ENCODE assay signal across 16 mouse cellular contexts in the genomic region with DNA sequence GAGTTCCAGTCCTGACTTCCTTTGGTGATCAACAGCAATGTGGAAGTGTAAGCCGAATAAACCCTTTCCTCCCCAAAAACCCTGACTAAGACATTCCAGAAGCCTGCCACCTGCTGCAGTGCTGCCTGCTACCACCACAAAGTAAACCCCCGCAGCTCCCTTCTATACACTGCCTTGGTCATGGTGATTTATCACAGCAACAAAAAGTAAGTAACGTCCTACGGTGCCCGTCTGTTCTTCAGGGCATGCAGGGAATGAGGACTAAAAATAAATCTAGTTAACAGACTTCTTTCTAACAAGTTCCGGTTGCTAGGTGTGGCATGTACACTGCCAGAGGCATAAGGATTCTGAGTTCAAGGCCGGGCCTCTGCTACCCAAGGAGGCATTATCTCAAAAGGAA. TPM values are rescaled to one million over a fixed set of nuclear protein-coding genes. Genes with fewer than 3 reads are reported as not detected.
DNase-seq lines count a peak whose midpoint lies in the region; ATAC-seq lines count a peak whose summit lies in the region.
"Had no signal": no experiment of that assay in that cellular context is flagged by ENCODE, and none has a peak within 500 bp of the region (broad histone marks: within the 10 kb centered on the region; RNA-seq: fewer than 3 reads in every experiment).

No protein-coding gene starts in this region.

- ATAC-seq in frontal cortex, adult (ENCODE audit: low TSS enrichment) = peak; percentile 60
- no peak for ATAC-seq in inflammation-experienced regulatory T-cells, adult 6 months
- ATAC-seq: forebrain, embryonic 16.5 days; liver, postnatal 0 days; midbrain, embryonic 15.5 days had no signal

- no peak for DNase-seq in frontal cortex, postnatal 25 days (ENCODE audit: low spot score in 2 of 2)
- DNase-seq in left cerebral cortex, postnatal 36 days (ENCODE audit: low spot score in 2 of 2) = peak; percentile 34 to 38
- DNase-seq in left cerebral cortex, adult 11 months (ENCODE audit: low spot score) = no peak
- DNase-seq in ES-CJ7 (ENCODE audit: low read depth, low spot score) = peak; percentile 37
- DNase-seq in frontal cortex, postnatal 36 days (ENCODE audit: low spot score in 2 of 2) = peak; percentile 30 to 57
- DNase-seq in adrenal gland, postnatal 36 days = no peak
- DNase-seq: cerebellum, adult 11 months; cerebellum, postnatal 10 days; kidney, adult 8-10 months; kidney, postnatal 14 days; liver, postnatal 0 days; lung, postnatal 10 days had no signal

- intact Hi-C loops in left cerebral cortex, postnatal 36 days (cut with DNase I) = no loop called here

RNA-seq across cellular contexts. Expression of gene Akirin2, which starts 31.3 kb away (rescaled TPM):
- total RNA-seq in left cerebral cortex, postnatal 36 days (2021) = 100 to 1,000 TPM; 105 TPM
- polyA plus RNA-seq in inflammation-experienced regulatory T-cells, adult 6 months (2017; shearing (Covaris generic)) = 10 to 100 TPM in 2 of 3 experiments, 1 to 10 TPM in 1; 9.2 to 14.9 (median 11.9) TPM
- total RNA-seq in adrenal gland, postnatal 36 days (2021) = 10 to 100 TPM; 79.8 to 86.1 TPM

RNA-seq across cellular contexts. Expression of gene Orc3, which starts 32.8 kb away (rescaled TPM):
- total RNA-seq in left cerebral cortex, postnatal 36 days (2021) = 10 to 100 TPM; 36.7 to 46.9 TPM
- 100 to 1,000 TPM in 2 of 3 experiments, 10 to 100 TPM in 1; 92.5 to 124 (median 103) TPM for polyA plus RNA-seq in inflammation-experienced regulatory T-cells, adult 6 months (2017; shearing (Covaris generic))
- 10 to 100 TPM; 58.0 to 61.2 TPM for total RNA-seq in adrenal gland, postnatal 36 days (2021)

RNA-seq across cellular contexts. Expression of gene Rars2, which starts 32.8 kb away (rescaled TPM):
- 10 to 100 TPM; 22.7 to 25.3 TPM for total RNA-seq in left cerebral cortex, postnatal 36 days (2021)
- 10 to 100 TPM; 46.3 to 56.7 (median 47.9) TPM for polyA plus RNA-seq in inflammation-experienced regulatory T-cells, adult 6 months (2017; shearing (Covaris generic))
- total RNA-seq in adrenal gland, postnatal 36 days (2021) = 10 to 100 TPM; 38.7 to 39.3 TPM

Comparison
In these comparisons a context has a peak if more than half of its experiments do, and no peak if none do; other contexts are left out.
1. DNase-seq: peak in left cerebral cortex, postnatal 36 days (2 of 2), ES-CJ7 (single experiment) and frontal cortex, postnatal 36 days (2 of 2); none in frontal cortex, postnatal 25 days (0 of 2), left cerebral cortex, adult 11 months (single experiment) and adrenal gland, postnatal 36 days (0 of 2).